Mouse (Mus musculus) megakaryocyte, embryonic 14.5 days (primary cell): ENCODE data around the gene Psme1. TPM values are rescaled to one million over a fixed set of nuclear protein-coding genes. Genes with fewer than 3 reads are reported as not detected.

Source experiments
- H3K27me3 ChIP-seq: replicated peaks from 2 replicates; pipeline ENCODE3; 2012; ENCODE audit warnings: inconsistent platforms
- H3K36me3 ChIP-seq: replicated peaks from 2 replicates; pipeline ENCODE3; 2012; ENCODE audit warnings: low read length, inconsistent platforms, mixed read lengths
- H3K4me1 ChIP-seq: 2 replicates; pipeline ENCODE4 v1.6.1; 2012; ENCODE audit warnings: inconsistent platforms
- H3K4me3 ChIP-seq: replicated peaks from 2 replicates; pipeline ENCODE3; 2012; ENCODE audit warnings: moderate library complexity, mild to moderate bottlenecking, inconsistent platforms
- H3K9me3 ChIP-seq: 2 replicates; pipeline ENCODE4 v1.6.1; 2012; ENCODE audit warnings: inconsistent platforms
- FLI1 ChIP-seq: IDR thresholded peaks from 2 replicates; pipeline ENCODE4 v1.6.1; 2012; ENCODE audit warnings: low read length, inconsistent platforms, mixed read lengths
- GATA1 ChIP-seq: IDR thresholded peaks from 3 replicates; pipeline ENCODE4 v1.6.1; 2012; ENCODE audit warnings: mixed read lengths, low read length, inconsistent platforms, borderline replicate concordance
- polyA plus RNA-seq: library from polyadenylated mRNA; stranded (reverse); fragments of >175 nt; gene quantifications from 2 replicates; pipeline ENCODE4 v1.2.3, GENCODE M21; 2012; ENCODE audit warnings: low replicate concordance; ENCODE audit not compliant: insufficient read depth

Gene Psme1
- polyA plus RNA-seq, 1 experiment = 162 TPM

DNA sequence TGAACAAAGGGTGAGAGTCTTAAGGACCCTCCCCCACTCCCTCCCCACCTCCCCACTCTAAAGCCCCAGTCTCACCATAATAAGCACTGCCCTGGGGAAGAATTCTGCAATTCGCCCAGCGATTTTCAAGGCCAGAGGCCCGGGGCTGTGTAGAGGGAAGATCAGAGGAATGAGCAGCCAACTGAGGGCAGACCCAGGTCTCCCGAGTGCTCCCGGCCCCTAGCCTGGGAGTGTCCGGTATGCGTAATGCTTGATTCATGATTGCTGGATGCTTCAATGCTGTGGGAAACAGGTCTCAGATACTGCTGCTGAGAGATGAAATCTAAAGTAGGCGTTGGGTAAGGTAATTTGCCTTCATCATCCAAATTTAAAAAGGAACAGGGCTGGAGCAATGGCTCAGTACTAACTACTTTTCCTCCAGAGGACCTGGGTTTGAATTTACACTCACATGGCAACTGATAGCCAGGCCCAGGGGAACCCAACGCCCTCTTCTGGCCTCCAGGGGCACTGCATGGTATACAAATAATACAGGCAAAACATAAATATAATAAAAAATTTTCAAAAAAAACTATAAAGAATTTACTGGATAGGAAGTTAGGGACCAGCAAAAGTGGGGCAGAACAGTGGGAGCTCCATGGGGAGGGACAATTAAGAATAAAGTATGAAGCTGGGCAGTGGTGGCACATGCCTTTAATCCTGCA lies 4.2 kb downstream of the Psme1 start:
- Histone ChIP-seq H3K4me1 (peaks cover 59% of the 10 kb centered on the region), H3K4me3 (no peak overlapping the region), H3K36me3 (peaks cover 38% of the 10 kb centered on the region), H3K9me3 (no peaks in the 10 kb centered on the region), H3K27me3 (no peaks in the 10 kb centered on the region)
- no peak for TF ChIP-seq FLI1

DNA sequence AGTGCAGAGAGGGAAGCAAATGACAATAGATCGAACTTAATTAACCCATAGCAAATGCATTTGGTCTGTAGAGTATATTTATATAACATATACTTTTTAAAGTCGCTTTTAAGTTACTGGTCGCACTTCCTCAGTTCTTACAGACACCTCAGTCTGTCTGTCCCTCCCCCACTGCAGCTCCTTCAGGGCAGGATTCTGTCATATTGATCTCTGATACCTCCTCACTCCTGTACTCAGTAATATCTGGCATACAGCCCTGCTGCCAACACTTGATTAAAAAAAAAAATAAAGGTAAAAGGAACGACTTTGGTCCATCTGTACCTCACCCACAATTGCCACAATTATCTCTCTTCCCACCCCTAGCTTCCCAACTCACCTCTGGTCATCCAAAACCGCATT lies 6.4 kb downstream of the Psme1 start:
- Histone ChIP-seq H3K4me3 (peak overlapping the region; percentile 95), H3K27me3 (no peaks in the 10 kb centered on the region), H3K36me3 (peaks cover 56% of the 10 kb centered on the region), H3K9me3 (no peaks in the 10 kb centered on the region), H3K4me1 (peaks cover 53% of the 10 kb centered on the region)
- TF ChIP-seq FLI1 (no peak), GATA1 (no peak)

DNA sequence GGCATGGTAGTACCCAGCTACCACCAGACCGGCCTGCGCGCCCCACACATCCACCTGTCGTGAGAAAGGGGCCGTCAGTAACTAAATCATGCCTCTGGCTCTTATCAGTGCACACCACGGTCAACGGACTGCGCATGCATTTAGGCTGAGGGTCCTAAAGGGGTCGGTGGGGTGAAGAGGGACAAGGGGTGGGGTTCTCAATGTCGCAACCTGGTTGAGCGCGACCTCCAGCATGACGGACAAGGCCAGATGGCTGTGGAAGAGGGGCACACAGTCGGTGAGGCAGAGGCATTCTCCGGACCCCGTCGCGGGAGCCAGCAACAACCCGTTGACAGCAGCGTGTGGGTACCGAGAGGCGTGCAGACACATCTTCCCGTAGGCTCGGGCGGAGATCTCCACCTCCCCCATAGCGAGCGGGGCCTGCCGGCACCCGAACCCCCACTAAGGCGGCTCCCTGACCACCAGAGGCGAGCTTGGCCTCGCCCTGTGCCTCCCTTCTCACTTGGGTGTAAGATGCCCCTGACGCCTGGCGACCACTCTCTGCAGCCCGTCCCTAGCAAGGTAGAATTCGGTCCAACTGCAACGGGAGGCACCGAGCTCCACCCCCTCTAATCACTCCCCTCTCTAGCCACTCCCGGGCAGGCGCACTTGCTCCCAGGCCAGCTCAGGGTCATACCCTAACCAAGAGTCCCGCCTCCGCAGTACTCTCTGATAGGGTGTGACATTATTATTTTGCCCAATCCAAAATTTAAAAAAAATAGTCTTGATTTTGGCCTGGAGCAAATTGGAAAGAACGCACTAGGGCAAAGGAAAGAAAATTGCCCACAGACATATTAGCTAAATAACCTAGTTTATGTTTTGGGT lies 7.0 kb downstream of the Psme1 start, which contains the start of gene Emc9:
TSS of gene Emc9 (minus strand) at position 601 of the 864 bp plus-strand sequence.
- TF ChIP-seq GATA1 (no peak), FLI1 (no peak)
- H3K9me3 ChIP-seq = no peaks in the 10 kb centered on the region
- peaks cover 53% of the 10 kb centered on the region for H3K4me1 ChIP-seq
- peaks cover 53% of the 10 kb centered on the region for H3K36me3 ChIP-seq
- no peaks in the 10 kb centered on the region for H3K27me3 ChIP-seq
- H3K4me3 ChIP-seq = peak within 1 kb of the TSS; percentile 95

DNA sequence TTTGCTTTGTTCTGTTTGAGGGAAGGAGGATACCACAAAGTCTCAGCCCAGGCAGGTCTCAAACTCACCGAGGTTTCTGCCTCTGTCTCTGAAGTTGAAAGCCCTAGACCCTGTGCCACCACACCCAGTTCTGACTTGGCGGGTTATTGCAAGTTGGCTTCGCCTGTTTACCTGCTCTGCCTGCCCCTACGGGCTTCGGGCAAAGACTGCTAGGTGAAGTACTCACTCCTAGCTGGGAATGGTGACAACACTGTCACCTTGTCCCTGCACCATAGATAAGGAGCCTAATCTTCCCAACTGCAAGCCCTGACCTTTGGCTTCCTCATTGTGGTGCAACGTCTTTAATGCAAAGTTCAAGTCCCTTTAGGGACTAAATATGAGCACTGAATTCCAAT lies 7.6 kb downstream of the Psme1 start:
- H3K4me3 ChIP-seq = peak overlapping the region; percentile 95
- no peaks in the 10 kb centered on the region for H3K9me3 ChIP-seq
- no peaks in the 10 kb centered on the region for H3K27me3 ChIP-seq
- peaks cover 52% of the 10 kb centered on the region for H3K4me1 ChIP-seq
- TF ChIP-seq FLI1 = no peak
- TF ChIP-seq GATA1 = no peak
- peaks cover 46% of the 10 kb centered on the region for H3K36me3 ChIP-seq

DNA sequence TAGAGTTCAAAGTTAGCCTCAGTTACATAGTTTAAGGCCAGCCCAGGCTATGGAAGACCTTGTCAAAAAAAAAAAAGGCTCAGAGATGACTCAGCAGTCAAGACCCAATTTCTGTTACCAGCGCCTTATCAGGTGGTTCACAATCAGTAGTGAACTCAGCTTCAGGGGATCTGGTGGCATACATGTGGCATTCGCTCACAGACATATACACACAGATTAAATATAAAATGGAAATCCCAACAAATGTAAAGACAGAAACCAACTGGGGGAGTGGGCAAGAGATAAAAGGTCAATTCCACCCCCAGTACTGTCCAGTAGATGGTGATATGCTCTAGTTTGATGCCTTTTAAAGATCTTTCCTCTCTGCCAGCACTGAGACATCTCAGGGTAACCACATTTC lies 8.2 kb downstream of the Psme1 start:
- Histone ChIP-seq H3K4me3 (peak overlapping the region; percentile 57), H3K27me3 (no peaks in the 10 kb centered on the region), H3K9me3 (no peaks in the 10 kb centered on the region), H3K4me1 (peaks cover 48% of the 10 kb centered on the region), H3K36me3 (peaks cover 40% of the 10 kb centered on the region)
- TF ChIP-seq GATA1 = no peak

DNA sequence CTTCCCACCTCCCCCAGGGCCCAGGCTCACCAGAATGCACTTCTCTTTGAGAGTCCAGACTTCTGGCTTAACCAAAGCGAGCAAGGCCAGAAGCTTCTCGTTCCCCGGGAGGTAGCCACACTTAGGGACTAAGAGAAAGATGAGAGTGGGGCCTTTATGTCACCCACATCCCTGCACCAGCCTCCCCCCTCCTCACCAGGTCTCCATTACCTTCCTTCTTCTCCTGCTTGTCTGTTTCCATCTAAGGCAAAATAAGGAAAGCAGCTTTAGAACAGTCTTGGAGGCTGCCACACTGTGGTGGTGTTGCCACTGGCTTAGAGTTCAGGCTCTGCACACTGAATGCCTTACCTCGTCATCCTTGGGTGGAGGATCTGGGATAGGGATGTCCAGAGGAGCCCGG lies 11.3 kb downstream of the Psme1 start:
- peaks cover 35% of the 10 kb centered on the region for H3K36me3 ChIP-seq
- H3K4me1 ChIP-seq = peaks cover 70% of the 10 kb centered on the region
- no peak for TF ChIP-seq FLI1
- no peaks in the 10 kb centered on the region for H3K27me3 ChIP-seq
- H3K9me3 ChIP-seq = no peaks in the 10 kb centered on the region
- peak overlapping the region; percentile 64 for H3K4me3 ChIP-seq

DNA sequence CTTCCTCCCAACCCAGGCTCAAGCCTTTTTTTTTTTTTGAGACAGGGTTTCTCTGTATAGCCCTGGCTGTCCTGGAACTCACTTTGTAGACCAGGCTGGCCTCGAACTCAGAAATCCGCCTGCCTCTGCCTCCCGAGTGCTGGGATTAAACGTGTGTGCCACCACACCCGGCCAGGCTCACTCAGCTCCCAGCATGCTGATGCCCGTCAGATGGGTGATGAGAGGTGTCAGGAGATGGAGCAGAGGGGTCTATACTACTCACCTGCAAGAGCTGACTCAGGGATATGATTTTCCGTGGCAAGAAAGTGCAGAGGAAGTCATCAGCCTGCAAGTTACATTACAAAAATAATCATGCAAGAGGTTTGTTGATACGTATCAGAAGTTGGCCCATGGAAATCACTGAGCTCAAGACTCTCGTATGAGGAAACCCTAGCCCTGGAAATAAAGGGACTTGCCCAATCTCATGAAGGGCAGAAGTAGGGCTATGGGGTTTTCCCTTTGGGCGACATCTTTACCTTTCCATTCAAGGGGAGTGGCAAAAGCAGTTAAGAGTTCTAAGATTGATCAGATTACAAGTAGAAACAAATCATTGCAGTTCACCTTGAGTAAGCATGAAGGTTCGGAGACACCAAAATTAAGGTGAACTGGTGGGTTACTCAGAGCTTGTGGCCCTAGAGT lies 12.0 kb downstream of the Psme1 start:
- Histone ChIP-seq H3K9me3 (no peaks in the 10 kb centered on the region), H3K4me3 (peak overlapping the region; percentile 96), H3K36me3 (peaks cover 41% of the 10 kb centered on the region), H3K4me1 (peaks cover 68% of the 10 kb centered on the region), H3K27me3 (no peaks in the 10 kb centered on the region)
- no peak for TF ChIP-seq FLI1
- TF ChIP-seq GATA1 = no peak

DNA sequence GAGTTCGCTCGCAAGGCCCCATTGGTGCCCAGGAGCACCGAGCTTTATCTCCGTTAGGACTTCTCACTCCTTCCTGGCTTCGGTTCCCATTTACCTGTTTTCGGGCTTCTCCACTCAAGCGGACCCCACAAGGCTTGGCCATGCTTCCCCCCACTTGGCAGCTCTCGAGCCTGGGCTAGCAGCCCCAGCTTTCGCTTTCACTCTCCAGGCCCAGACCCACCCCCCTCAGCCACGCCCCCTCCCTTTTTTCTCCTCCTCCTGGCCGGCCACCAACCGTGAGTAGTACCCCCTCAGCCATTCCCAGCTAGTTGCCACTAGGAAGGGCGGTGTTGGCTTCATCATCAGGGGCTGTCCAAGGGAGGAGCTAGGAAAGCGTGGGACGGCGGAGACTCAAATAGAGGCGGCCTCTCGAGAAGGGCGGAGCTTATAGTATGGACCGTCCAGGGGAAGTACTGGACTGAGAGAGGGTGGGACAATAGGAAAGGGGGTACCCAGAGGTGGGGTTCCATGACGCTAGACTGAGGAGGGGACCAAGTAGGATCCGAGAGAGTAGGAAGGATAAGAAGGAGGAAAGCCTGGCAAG lies 12.9 kb downstream of the Psme1 start, which contains the start of gene Psme2:
TSS of gene Psme2 (minus strand) at position 366 of the 583 bp plus-strand sequence.
- Histone ChIP-seq H3K4me3 (peak within 1 kb of the TSS; percentile 96), H3K36me3 (peaks cover 50% of the 10 kb centered on the region), H3K9me3 (no peaks in the 10 kb centered on the region), H3K27me3 (no peaks in the 10 kb centered on the region), H3K4me1 (peaks cover 68% of the 10 kb centered on the region)
- TF ChIP-seq FLI1 (no peak), GATA1 (no peak)

DNA sequence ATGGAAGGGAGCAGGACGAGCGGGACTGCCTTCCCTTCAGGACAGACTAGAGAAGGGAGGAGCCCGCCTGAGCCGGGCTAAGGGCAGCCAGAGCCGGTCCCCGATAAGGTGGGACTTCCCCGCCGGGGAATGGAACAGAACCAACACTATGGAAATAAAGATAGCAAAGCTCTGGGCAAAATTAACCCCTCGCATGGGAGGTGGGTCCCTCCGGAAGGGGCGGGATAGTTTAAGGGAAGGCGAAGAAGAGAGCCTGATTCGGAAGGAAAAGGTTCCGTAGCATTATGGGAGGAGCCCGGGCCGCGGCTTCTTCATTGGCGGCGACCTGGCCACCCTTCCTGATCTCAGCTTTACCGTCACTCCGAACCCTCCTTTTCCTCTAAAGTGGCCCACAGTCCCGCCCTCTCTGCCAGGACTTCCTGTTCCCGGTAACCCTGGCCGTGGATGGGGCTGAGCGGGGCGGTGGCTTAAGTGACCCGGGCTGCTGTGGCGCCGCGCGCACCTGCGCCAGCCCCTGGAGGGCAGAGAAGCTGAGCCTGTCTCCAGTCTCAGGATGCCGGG lies 13.5 kb downstream of the Psme1 start, which contains the start of gene Rnf31:
TSS of gene Rnf31 (plus strand) at position 378 of the 561 bp plus-strand sequence.
- Histone ChIP-seq H3K36me3 (peaks cover 56% of the 10 kb centered on the region), H3K4me1 (peaks cover 68% of the 10 kb centered on the region), H3K27me3 (no peaks in the 10 kb centered on the region), H3K9me3 (no peaks in the 10 kb centered on the region), H3K4me3 (peak within 1 kb of the TSS; percentile 96)
- TF ChIP-seq GATA1 = no peak
- no peak for TF ChIP-seq FLI1

DNA sequence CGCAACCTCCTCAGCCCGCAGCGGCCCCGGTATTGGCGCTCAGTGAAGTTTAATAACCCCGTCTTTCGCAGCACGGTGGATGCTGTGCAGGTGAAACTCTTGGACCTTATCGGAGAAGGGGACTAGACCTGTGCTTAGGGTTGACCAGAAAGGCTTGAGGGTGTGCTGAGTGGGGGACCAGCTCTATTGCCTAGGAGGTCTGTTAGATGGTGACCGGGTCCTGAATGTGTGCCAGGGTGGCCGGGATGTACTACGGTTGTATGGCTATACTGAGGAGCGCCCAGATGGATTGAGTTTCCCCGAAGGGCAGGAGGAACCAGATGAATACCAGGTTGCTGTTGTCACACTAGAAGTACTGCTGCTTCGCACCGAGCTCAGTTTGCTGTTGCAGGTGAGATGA lies 14.3 kb downstream of the Psme1 start:
- TF ChIP-seq GATA1 = no peak
- TF ChIP-seq FLI1 = no peak
- peaks cover 71% of the 10 kb centered on the region for H3K4me1 ChIP-seq

More for the DNA sequence above, 14.3 kb downstream of the Psme1 start:
- Histone ChIP-seq H3K4me3 (peak overlapping the region; percentile 96), H3K9me3 (no peaks in the 10 kb centered on the region), H3K36me3 (peaks cover 61% of the 10 kb centered on the region), H3K27me3 (no peaks in the 10 kb centered on the region)
